Mouse (Mus musculus) forebrain, embryonic 15.5 days (tissue): ENCODE measurements around the gene Tef. TPM values are rescaled to one million over a fixed set of nuclear protein-coding genes. Genes with fewer than 3 reads are reported as not detected.

ENCODE experiments used
- ATAC-seq: fragments of 200-750 bp; cut with Nextera tagmentation; replicated peaks from 2 replicates; pipeline ENCODE4 v1.8.0; 2017; ENCODE audit warnings: mild to moderate bottlenecking, moderate TSS enrichment, moderate library complexity
- H3K27ac ChIP-seq: fragments of 300-500 bp; sonication (generic); replicated peaks from 2 replicates; pipeline ENCODE4 v1.5.1; 2015; ENCODE audit warnings: mild to moderate bottlenecking, inconsistent platforms
- H3K27me3 ChIP-seq: fragments of 300-500 bp; sonication (generic); 2 replicates; pipeline ENCODE4 v1.6.1; 2015; ENCODE audit warnings: inconsistent platforms
- H3K36me3 ChIP-seq: fragments of 300-500 bp; sonication (generic); 2 replicates; pipeline ENCODE4 v1.6.1; 2015; ENCODE audit warnings: mild to moderate bottlenecking, inconsistent platforms
- H3K4me1 ChIP-seq: fragments of 300-500 bp; sonication (generic); 2 replicates; pipeline ENCODE4 v1.6.1; 2015; ENCODE audit warnings: inconsistent platforms
- H3K4me2 ChIP-seq: fragments of 300-500 bp; sonication (generic); replicated peaks from 2 replicates; pipeline ENCODE4 v1.6.1; 2015; ENCODE audit warnings: mild to moderate bottlenecking, inconsistent platforms
- H3K4me3 ChIP-seq: fragments of 300-500 bp; sonication (generic); 2 replicates; pipeline ENCODE4 v1.5.1; 2015; ENCODE audit warnings: mild to moderate bottlenecking, inconsistent platforms
- H3K9ac ChIP-seq: fragments of 300-500 bp; sonication (generic); replicated peaks from 2 replicates; pipeline ENCODE4 v1.6.1; 2015; ENCODE audit warnings: mild to moderate bottlenecking, inconsistent platforms
- H3K9me3 ChIP-seq: fragments of 300-500 bp; sonication (generic); 2 replicates; pipeline ENCODE4 v1.6.1; 2016; ENCODE audit warnings: inconsistent platforms
- WGBS: fragments of 180-500 bp; shearing (Covaris S2); methylation state at CpG from one replicate; pipeline ENCODE4 v1.1.7; 2015; ENCODE audit warnings: mixed read lengths; 5-methylcytosine and 5-hydroxymethylcytosine counted together
- polyA plus RNA-seq: library from polyadenylated mRNA; unstranded; fragments of >200 nt; fragmentation: Nextera tagmentation; extraction: Ambion mirVana; gene quantifications from 2 replicates; pipeline ENCODE4 v1.2.1, GENCODE M21; 2015

The Tef gene
- 31.9 and 32.6 TPM in 2 replicates for polyA plus RNA-seq

- no peaks in the 10 kb centered on the region for H3K36me3 ChIP-seq
- ATAC-seq = peak; percentile 98
- no peaks in the 10 kb centered on the region for H3K27me3 ChIP-seq
- 20% methylated on average over 19 of the region's 19 CpGs for WGBS
- peak within 1 kb of the TSS; percentile 28 for H3K4me3 ChIP-seq
- peak within 1 kb of the TSS; percentile 74 for H3K27ac ChIP-seq
- no peaks in the 10 kb centered on the region for H3K9me3 ChIP-seq
- H3K4me1 ChIP-seq = peaks cover 18% of the 10 kb centered on the region
- H3K4me2 ChIP-seq = peak within 1 kb of the TSS; percentile 44
- H3K9ac ChIP-seq = peak within 1 kb of the TSS; percentile 23
These were observed at the start of gene Tef for GRCm38 (mm10) chr15:81802001-81802890. Gene Tef, plus strand, starts transcription at chr15:81802421.

- Histone ChIP-seq H3K4me1 (peaks cover 4% of the 10 kb centered on the region; the same call in 1 of the 2 replicates), H3K36me3 (0 out of 2 replicates have a peak, but pooled peaks cover 3% of the 10 kb centered on the region), H3K27ac (no peak overlapping the region), H3K4me2 (no peak overlapping the region), H3K4me3 (no peak overlapping the region), H3K9me3 (no peaks in the 10 kb centered on the region), H3K9ac (no peak overlapping the region), H3K27me3 (no peaks in the 10 kb centered on the region)
- no peak for ATAC-seq
- 95% methylated on average over 9 of the region's 9 CpGs for WGBS
These were observed 48.6 kb upstream of the Tef start for GRCm38 (mm10) chr15:81753669-81754068.

- no peak overlapping the region for H3K9ac ChIP-seq
- no peak for ATAC-seq
- no peak overlapping the region for H3K4me2 ChIP-seq
- H3K27me3 ChIP-seq = no peaks in the 10 kb centered on the region
- no peak overlapping the region for H3K4me3 ChIP-seq
- H3K9me3 ChIP-seq = no peaks in the 10 kb centered on the region
- H3K36me3 ChIP-seq = no peaks in the 10 kb centered on the region
- H3K4me1 ChIP-seq = no peaks in the 10 kb centered on the region
- H3K27ac ChIP-seq = no peak overlapping the region
- 71% methylated on average over 5 of the region's 5 CpGs for WGBS
These were observed 43.5 kb upstream of the Tef start for GRCm38 (mm10) chr15:81758701-81759100.

- Histone ChIP-seq H3K4me1 (no peaks in the 10 kb centered on the region), H3K9ac (no peak overlapping the region), H3K27ac (no peak overlapping the region), H3K9me3 (no peaks in the 10 kb centered on the region), H3K4me3 (no peak overlapping the region), H3K36me3 (no peaks in the 10 kb centered on the region), H3K27me3 (no peaks in the 10 kb centered on the region), H3K4me2 (no peak overlapping the region)
- WGBS = 84% methylated on average over 3 of the region's 3 CpGs
- no peak for ATAC-seq
These were observed 42.7 kb upstream of the Tef start for GRCm38 (mm10) chr15:81759542-81759941.

- 92% methylated on average over 5 of the region's 5 CpGs for WGBS
- no peak overlapping the region for H3K9ac ChIP-seq
- H3K4me2 ChIP-seq = no peak overlapping the region
- H3K4me1 ChIP-seq = no peaks in the 10 kb centered on the region
- H3K36me3 ChIP-seq = no peaks in the 10 kb centered on the region
- no peak for ATAC-seq
- H3K9me3 ChIP-seq = no peaks in the 10 kb centered on the region
- no peaks in the 10 kb centered on the region for H3K27me3 ChIP-seq
- H3K4me3 ChIP-seq = no peak overlapping the region
- H3K27ac ChIP-seq = no peak overlapping the region
These were observed 41.7 kb upstream of the Tef start for GRCm38 (mm10) chr15:81760361-81761079.

- Histone ChIP-seq H3K4me2 (no peak overlapping the region), H3K4me3 (no peak overlapping the region), H3K27me3 (no peaks in the 10 kb centered on the region), H3K4me1 (no peaks in the 10 kb centered on the region), H3K9ac (no peak overlapping the region), H3K9me3 (no peaks in the 10 kb centered on the region), H3K27ac (no peak overlapping the region), H3K36me3 (no peaks in the 10 kb centered on the region)
- 87% methylated on average over 7 of the region's 7 CpGs for WGBS
- no peak for ATAC-seq
These were observed 40.8 kb upstream of the Tef start for GRCm38 (mm10) chr15:81761381-81761780.

- Histone ChIP-seq H3K27ac (no peak overlapping the region), H3K4me2 (no peak overlapping the region), H3K4me1 (no peaks in the 10 kb centered on the region), H3K27me3 (no peaks in the 10 kb centered on the region), H3K9ac (no peak overlapping the region), H3K4me3 (no peak overlapping the region), H3K9me3 (no peaks in the 10 kb centered on the region), H3K36me3 (no peaks in the 10 kb centered on the region)
- ATAC-seq = no peak
- WGBS = 91% methylated on average over 3 of the region's 3 CpGs
These were observed 40.3 kb upstream of the Tef start for GRCm38 (mm10) chr15:81761959-81762358.

- H3K4me3 ChIP-seq = no peak overlapping the region
- WGBS = 94% methylated on average over 6 of the region's 6 CpGs
- no peak for ATAC-seq
- H3K27ac ChIP-seq = no peak overlapping the region
- no peak overlapping the region for H3K9ac ChIP-seq
- H3K36me3 ChIP-seq = peaks cover 9% of the 10 kb centered on the region
- H3K9me3 ChIP-seq = no peaks in the 10 kb centered on the region
- no peaks in the 10 kb centered on the region for H3K4me1 ChIP-seq
- no peaks in the 10 kb centered on the region for H3K27me3 ChIP-seq
- no peak overlapping the region for H3K4me2 ChIP-seq
These were observed 37.6 kb upstream of the Tef start for GRCm38 (mm10) chr15:81764573-81764972.

GRCm38 (mm10) chr15:81765651-81766050, 36.6 kb upstream of the Tef start:
- peaks cover 16% of the 10 kb centered on the region for H3K36me3 ChIP-seq
- no peak overlapping the region for H3K4me2 ChIP-seq
- H3K4me1 ChIP-seq = no peaks in the 10 kb centered on the region
- H3K9ac ChIP-seq = no peak overlapping the region
- ATAC-seq = no peak
- no peak overlapping the region for H3K4me3 ChIP-seq
- no peak overlapping the region for H3K27ac ChIP-seq
- 90% methylated on average over 9 of the region's 9 CpGs for WGBS
- H3K27me3 ChIP-seq = no peaks in the 10 kb centered on the region
- no peaks in the 10 kb centered on the region for H3K9me3 ChIP-seq

- no peaks in the 10 kb centered on the region for H3K4me1 ChIP-seq
- no peaks in the 10 kb centered on the region for H3K27me3 ChIP-seq
- H3K9ac ChIP-seq = no peak overlapping the region
- 85% methylated on average over 5 of the region's 5 CpGs for WGBS
- no peak for ATAC-seq
- H3K4me3 ChIP-seq = no peak overlapping the region
- no peak overlapping the region for H3K27ac ChIP-seq
- no peak overlapping the region for H3K4me2 ChIP-seq
- no peaks in the 10 kb centered on the region for H3K9me3 ChIP-seq
- H3K36me3 ChIP-seq = peaks cover 20% of the 10 kb centered on the region
These were observed 35.8 kb upstream of the Tef start for GRCm38 (mm10) chr15:81766439-81766838.

GRCm38 (mm10) chr15:81769037-81769436, 33.2 kb upstream of the Tef start:
- ATAC-seq = 0 out of 2 replicates have a peak, but pooled peaks have one; percentile 19
- peaks cover 46% of the 10 kb centered on the region for H3K36me3 ChIP-seq
- H3K4me2 ChIP-seq = no peak overlapping the region
- H3K4me3 ChIP-seq = no peak overlapping the region
- no peaks in the 10 kb centered on the region for H3K9me3 ChIP-seq
- no peaks in the 10 kb centered on the region for H3K27me3 ChIP-seq
- no peak overlapping the region for H3K9ac ChIP-seq
- H3K27ac ChIP-seq = no peak overlapping the region
- 67% methylated on average over 13 of the region's 13 CpGs for WGBS
- H3K4me1 ChIP-seq = no peaks in the 10 kb centered on the region

- H3K4me3 ChIP-seq = no peak overlapping the region
- no peak overlapping the region for H3K4me2 ChIP-seq
- peaks cover 78% of the 10 kb centered on the region for H3K36me3 ChIP-seq
- no peaks in the 10 kb centered on the region for H3K4me1 ChIP-seq
- H3K27ac ChIP-seq = no peak overlapping the region
- H3K27me3 ChIP-seq = no peaks in the 10 kb centered on the region
- 93% methylated on average over 20 of the region's 20 CpGs for WGBS
- no peaks in the 10 kb centered on the region for H3K9me3 ChIP-seq
- H3K9ac ChIP-seq = no peak overlapping the region
- ATAC-seq = no peak
These were observed 29.6 kb upstream of the Tef start for GRCm38 (mm10) chr15:81772431-81773120.
